Comparison of ENCODE assay signal across 20 mouse cellular contexts in the genomic region with DNA sequence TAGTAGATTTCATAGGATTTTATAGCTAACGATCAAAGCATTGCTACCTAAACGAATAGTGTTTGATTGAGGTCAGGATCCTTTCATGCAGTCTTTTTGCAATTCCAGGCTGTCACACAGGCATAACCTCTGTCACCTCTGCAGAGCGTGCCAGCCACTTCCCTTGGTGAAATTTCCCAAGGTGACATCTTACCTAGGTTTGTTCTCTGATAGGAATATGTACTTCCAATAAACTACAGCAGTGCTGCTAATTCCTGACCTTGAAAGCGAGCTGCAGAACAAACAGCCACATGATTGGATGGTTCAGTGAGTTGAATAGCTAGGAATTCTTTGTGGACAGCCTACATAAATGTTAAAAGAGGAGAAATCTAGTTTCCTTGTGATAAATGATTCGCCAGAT. TPM values are rescaled to one million over a fixed set of nuclear protein-coding genes. Genes with fewer than 3 reads are reported as not detected.
DNase-seq lines count a peak whose midpoint lies in the region; ATAC-seq and TF ChIP-seq lines count a peak whose summit lies in the region.
"Had no signal": no experiment of that assay in that cellular context is flagged by ENCODE, and none has a peak within 500 bp of the region (broad histone marks: within the 10 kb centered on the region; RNA-seq: fewer than 3 reads in every experiment).

No protein-coding gene starts in this region.

- peak; percentile 21 for ATAC-seq in Patski
- ATAC-seq: activated CD4-positive, CD25-positive, alpha-beta regulatory T cell, adult 4 months; forebrain, embryonic 13.5 days; forebrain, embryonic 15.5 days had no signal

- TF ChIP-seq CTCF in Patski (IDR thresholded peaks at IDR 0.05) = no peak

- in situ Hi-C loops in Patski (cut with MboI; ENCODE audit: low pct_unique_long_range_greater_than_20kb) = no loop called here

- peak; percentile 40 for DNase-seq in kidney, adult 11 months
- no peak for DNase-seq in kidney, postnatal 25 days
- DNase-seq in kidney, adult 9 months = peak; percentile 29
- DNase-seq in kidney, adult 18-20 months = no peak
- peak; percentile 11 for DNase-seq in kidney, postnatal 14 days
- DNase-seq in kidney, postnatal 4 days = no peak
- DNase-seq in Patski (ENCODE audit: low read depth, low spot score) = peak; percentile 15
- no peak for DNase-seq in retina, postnatal 1 day
- DNase-seq: adrenal gland, adult 8-10 months; adrenal gland, postnatal 14 days; adrenal gland, postnatal 36 days; cerebellum, adult 11-12 months; cerebellum, adult 2 months; cerebellum, adult 9-10 months; cerebellum, postnatal 10 days; cerebellum, postnatal 25 days had no signal

- CTCF ChIA-PET in Patski (lab: Charles Lee) = interaction anchor here (1.5 to 2.2 kb wide), 2 partner anchors 26 to 276 kb away, joined by 3 to 4 read pairs; no protein-coding TSS in a partner anchor

- POLR2A ChIA-PET in Patski (lab: Charles Lee) = no interaction called here

- H3K27me3 ChIP-seq in Patski = no peaks in the 10 kb centered on the region
- H3K27me3 ChIP-seq: embryonic facial prominence, embryonic 12.5 days; forebrain, embryonic 13.5 days; forebrain, embryonic 15.5 days had no signal

RNA-seq across cellular contexts. Expression of a gene that starts 56.6 kb away (rescaled TPM):
- 15.2 TPM for polyA plus RNA-seq in Patski (2021)

Comparison
In these comparisons a context has a peak if more than half of its experiments do, and no peak if none do; other contexts are left out.
1. DNase-seq: peak in kidney, adult 11 months (single experiment), kidney, adult 9 months (single experiment), kidney, postnatal 14 days (single experiment) and Patski (single experiment); none in kidney, postnatal 25 days (0 of 2), kidney, adult 18-20 months (single experiment), kidney, postnatal 4 days (0 of 2) and retina, postnatal 1 day (single experiment).